Mouse (Mus musculus) layer of hippocampus, adult 9-10 months (tissue): ENCODE results near the gene Galnt2.

Experiments used
- DNase-seq: peaks from one replicate; pipeline ENCODE4 v3.0.0; 2022; ENCODE audit warnings: low spot score

Galnt2 gene

DNA sequence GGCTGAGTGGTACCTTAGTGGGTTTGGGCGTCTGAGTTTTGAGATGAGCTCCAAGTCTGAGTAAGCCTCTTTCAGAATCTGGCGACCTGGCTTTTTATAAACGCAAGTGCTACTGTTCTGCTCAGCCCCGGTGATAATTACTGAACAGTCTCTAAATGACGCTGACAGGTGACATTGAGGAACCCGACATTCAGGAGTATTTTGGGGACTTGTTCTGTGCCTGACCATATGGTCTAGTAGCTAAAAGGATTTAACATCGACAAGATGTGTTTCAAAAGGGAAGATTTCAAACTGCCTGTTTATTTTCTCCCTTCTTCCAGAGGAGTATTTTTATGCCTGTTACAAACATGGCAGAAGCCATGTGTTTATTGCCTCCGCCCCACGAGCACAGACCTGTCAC lies 61.8 kb downstream of the Galnt2 start:
- DNase-seq, result no peak

DNA sequence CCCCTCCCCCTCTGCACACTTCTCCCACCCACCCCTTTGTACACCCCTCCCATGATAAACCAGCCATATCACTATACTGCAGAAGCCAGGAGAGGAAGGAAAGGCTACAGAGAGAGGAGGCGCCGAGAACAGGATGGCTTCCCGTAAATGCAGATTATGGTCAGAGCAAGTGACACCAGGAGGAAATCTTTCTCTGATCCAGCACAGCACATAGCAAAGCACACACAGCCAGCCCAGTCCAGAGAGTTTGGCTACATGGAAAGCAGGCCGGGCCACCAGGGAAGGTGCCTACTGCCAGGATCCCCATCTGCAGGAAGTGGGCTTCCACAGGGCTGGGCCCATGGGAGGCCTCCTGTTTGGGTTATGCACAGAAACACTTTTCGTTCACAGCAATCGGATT lies 63.2 kb downstream of the Galnt2 start:
- no peak for DNase-seq

DNA sequence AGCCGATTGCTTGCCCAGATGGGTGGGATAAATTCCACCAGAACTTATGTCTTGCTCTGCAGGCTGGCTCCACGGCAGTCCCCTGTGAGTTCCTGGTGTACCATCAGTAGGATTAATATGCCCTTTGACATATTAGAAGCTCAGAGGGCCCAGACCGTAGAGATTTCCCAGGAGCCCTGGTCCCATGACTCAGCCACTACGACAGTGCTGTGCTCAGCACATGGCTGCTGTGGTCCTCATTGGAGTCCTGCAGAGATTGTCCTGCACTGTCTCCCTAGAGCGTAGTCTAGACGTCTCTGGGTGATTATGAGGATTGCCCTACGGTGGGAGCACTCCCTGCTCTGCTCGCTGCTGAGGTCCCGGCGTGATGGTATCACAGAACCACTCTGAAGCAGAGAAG lies 63.7 kb downstream of the Galnt2 start:
- no peak for DNase-seq

DNA sequence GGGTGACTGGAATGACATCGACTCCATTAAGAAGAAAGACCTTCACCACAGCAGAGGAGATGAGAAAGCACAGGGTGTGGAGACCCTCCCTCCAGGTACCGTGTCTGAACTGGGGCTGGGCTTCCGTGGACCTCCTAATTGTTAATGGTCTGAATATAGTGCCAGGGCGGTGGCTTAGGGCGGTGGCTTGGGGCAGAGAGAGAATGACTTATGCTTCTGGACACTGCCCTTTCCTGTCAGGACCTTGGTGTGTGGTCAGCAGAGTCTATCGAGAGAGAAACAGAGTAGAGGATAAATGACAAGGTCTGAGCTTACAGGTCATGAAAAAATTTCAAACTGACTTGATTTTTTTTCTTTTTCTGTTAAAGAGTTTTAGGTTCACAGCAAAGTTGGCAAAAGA lies 64.2 kb downstream of the Galnt2 start:
- no peak for DNase-seq

DNA sequence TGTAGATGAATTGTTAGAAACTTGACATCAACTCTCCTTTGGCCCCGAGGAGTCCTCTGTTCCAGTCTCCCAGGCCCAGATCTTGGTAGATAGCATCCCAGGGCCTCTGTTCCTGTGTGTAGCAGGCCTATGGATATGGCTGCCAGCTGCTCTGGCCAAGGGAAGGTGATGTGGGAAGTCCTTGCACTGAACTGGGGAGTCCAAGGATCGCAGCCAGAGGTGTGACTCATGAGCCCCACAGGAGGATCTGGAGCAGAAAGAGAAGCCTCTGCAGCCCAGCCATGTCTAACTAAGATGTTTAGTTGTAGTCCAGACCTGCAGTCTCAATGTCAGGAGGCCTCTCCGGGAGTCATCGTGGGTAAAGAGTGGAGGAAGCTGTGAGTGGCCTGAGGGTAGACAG lies 70.3 kb downstream of the Galnt2 start:
- no peak for DNase-seq

DNA sequence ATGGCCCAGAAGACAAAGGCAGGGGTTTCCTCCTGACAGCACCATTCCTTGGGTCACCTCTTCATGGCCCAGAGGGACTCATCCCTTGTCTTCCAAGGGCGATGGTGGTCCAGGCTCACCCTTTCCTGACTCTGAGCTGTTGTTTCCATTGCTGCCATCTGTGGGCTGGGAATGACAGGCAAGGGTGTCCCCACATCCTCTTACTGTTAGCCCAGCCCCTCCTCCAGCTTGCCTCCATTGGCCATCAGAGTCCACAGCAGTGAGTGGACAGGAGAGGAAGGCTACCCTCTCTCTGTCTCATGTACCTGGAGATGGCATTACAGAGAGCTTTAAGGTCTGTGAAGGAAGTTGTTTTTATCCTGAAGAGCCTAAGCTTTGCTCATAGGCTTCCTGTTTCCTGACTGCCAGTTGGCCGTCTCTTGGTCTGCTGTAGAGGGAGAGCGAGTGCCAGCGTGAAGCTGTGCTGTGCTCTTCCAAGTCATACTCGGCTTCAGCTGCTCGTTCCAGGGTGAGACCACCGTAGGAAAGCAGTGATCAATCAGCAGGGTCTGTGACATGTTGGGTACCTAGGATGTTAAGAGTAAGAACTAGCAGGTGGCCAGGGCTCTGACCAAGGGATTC lies 70.9 kb downstream of the Galnt2 start:
- DNase-seq, result no peak

DNA sequence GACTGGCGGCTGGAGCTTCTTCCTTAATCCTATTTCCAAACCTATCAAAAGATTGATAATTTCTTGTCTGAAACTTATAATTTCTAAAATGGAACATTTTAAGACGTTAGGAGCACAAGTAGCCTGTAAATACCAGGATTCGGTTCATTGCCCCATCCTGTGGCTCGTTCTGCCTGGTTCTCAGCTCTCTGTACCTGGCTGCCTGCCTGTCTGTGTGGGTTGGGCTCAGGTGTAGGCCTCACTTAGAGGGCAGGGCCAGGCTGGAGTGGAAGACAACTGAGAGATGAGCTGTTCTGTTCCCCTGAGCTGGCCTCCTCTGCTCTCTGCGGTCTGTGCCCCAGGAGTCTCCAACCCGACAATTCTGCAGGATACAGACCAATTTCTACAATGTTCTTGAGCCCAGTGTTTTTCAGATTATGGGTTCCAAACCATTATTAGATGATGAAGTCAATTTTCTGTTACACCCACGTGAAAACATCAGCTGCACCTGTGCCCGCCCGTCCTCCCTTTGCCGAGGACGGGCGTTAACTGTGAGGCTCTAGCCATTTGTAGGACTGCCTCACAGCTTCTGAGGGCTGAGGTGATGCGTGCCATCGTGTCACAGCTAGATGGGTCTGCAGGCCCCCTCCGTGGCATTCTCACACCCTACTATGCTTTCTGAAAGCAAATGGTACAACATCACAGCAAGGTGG lies 72.2 kb downstream of the Galnt2 start:
- no peak for DNase-seq

DNA sequence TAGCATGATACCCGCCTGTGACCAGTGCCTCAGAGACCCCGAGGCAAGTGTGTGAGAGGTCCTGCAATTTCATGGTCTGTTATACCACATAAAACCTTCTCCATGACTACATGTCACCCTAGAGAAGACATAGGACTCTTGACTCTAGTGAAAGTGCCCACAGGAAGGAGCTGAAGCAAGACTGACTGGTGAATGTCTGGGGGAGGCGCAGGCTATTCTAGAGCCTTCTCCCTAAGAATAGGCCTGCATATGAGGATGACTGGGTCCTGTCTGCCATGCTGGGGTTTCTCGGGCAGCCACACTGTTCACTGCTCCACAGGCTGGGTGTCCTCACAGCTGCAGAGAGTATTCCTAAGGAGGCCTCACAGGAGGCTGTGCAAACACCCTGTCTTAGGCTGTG lies 73.0 kb downstream of the Galnt2 start:
- no peak for DNase-seq

DNA sequence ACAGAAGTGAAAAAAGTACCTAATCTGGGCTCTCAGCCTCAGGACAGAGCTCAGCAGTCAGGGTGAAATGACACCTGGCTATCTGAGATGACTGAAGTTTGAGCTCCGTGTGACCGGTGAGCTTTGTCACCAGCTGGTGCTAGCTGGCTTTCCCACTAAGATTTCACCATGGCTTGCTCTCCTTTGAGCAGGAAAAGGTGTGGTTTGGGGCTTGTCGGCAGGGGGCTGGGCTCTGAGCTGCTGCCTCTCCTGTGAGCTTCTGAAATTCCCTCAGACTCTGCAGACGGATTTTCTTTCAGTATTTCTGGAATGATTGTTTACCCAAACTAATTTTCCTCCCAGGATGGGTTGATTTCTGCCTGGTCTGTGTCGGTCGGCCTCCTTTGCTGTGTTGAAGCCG lies 75.4 kb downstream of the Galnt2 start:
- DNase-seq, result no peak

DNA sequence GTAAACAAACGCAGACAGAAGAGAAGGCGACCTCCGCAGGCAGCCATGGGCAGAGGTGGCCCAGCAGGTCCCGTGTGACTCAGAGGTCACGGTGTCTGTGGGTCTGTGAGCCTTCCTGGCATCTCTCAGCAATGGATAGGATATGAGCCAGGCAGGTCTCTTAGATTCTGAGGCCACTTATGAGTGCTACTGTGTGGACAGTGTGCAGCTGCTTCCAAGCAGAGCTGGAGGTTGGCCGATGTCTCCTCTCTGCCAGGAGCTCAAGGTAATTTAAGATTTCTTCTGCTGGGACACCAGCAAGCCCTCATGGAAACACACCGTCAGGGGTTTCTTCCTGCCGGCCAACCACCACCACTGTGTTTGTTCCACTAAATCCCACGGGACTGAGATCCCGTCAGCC lies 76.5 kb downstream of the Galnt2 start:
- DNase-seq, result no peak

DNA sequence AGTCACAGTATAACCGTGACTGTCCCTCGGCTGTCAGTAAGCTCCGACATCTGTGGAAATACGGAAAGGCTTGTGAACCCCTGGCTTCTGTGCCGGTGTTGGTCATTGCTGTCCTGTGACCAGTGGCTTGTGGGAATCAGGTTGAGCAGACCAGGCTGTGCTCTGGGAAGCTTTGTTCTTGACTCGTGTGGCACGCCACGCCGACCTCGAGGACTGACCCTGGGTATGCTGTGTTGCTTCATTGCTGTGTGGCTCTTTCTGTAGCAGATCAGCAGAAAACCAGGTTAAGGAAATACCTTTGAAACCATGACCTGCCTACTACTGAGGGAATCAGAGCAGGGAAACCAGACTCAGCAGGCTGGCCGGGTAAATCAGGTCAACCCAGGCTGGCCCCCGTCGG lies 79.3 kb downstream of the Galnt2 start:
- no peak for DNase-seq

DNA sequence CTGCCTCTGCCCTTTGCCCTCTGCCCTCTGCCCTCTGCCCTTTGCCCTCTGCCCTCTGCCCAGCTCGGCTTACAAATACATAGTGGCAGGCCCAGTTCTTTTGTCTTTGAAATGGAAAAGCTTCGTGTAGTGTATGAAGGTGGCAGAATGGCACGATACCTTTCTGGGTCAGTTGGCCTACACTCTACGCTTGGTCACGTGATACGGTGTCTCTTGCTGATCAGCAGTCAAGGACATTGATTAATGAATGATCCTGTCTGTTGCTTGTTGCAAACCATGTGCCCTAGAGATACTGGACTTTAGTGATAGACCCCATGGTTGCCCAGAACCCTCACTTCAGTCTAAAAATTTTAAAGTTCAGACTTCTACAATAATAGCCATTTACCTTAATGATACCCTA lies 79.9 kb downstream of the Galnt2 start:
- no peak for DNase-seq

DNA sequence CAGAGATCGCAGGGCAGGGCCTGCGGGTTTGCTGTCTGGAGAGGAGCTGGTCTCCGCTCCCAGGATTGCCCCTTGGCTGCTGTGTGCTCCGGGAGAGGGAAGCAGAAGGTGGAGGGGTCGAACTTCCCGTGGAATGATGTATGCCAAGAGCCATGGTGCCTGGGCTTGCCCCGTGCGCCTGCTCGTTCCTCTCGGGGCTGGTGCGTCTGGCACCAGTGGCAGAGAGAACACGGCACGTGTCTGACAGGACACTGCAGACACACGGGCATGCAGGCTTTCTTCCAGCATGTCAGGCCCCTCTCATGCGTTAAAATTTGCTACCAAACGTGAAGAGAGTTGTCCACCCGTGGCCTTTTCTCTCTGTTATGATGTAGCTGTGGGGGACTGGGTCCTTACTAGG lies 80.5 kb downstream of the Galnt2 start:
- DNase-seq, result no peak

DNA sequence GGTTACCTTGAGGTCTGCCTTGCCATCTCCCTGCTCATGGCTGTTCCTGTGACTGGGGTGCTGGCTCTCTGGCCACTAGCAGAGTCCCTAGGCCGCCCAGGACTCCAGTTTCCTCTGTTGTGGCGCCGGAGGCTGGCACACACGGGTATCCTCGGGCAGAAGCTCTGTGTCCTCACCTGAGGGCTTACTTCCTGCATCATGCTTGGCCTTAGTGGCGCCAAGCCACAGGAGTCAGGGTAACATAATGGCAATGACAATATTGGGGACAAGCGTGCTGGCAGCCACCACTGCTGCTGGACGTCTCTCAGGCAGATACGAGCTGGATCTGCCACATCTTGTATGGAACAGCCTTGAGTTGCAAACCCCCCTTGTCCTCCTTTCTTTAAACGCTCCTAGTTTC lies 81.0 kb downstream of the Galnt2 start:
- no peak for DNase-seq

DNA sequence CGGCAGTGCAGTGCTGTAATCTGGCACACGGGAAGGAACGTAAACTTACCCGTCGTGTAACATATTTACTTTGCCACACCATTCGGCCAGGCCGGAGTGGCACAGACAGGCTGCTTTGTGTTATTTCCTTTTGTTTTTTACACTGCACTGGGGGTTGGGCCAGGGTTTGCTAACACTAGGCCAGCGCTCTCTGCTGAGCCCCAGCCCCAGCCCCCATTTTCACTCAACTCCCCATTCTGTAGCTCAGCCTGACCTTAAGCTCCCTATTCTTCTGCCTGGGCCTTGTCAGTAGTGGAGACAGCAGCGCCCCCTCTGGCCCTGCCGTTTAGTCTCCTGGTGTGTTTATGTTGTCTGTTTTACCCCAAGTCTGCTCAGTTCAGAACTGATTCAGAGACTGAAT lies 83.6 kb downstream of the Galnt2 start:
- DNase-seq, result no peak

DNA sequence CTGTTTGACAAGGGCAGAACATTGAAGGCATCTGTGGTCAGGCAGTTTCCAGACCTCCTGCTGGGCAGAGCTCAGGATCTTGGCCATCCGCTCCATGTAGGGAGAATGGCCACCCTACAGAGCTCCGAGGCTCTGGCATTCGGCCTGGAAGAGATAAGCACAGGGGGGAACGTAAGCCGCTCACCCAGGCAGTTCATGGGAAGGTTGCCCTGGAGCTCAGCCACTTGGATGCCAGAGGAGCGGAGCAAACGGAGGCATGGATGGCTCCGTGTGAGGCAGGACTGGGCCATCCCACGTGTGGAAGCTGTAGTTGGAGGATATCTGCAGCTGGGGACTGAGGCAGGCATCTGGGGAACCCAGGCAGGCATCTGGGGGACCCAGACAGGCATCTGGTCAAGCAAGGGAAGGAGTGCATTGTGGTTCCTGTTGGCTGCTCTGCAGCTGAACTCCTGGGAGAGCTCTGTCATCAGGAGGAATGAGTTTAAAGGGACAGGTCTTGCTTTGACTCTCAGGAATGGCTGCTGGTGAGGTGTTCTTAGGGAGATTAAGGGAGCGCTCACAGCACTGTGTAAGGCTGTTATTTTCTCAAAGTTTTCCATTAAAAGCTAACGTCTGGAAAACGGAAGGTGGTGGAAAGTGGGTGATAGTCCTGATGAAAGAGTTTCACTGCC lies 85.4 kb downstream of the Galnt2 start:
- no peak for DNase-seq

DNA sequence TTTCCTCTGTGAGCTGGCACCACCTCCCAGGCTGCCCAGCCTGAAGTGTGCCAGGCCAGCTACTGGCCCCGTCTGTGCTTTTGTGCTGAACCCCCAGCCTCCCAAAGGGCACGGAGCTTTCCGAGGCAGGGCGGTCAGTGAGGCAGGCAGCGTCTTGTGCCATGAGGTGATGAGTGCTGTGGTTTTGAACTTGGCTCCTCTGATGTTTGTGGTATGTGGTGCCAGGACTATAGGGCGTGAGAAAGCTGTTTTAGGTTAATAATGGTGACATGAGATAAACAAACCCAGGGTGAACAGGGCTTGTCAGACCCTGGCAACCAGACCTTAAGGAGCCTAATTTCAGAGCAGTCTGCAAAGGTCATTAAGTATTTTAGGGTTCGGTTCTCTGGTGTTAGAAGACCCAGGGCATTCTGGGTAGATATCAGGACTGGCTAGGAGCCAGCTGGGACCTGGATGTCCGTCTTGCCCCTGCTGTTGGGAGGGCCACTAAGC lies 86.0 kb downstream of the Galnt2 start:
- DNase-seq, result no peak

DNA sequence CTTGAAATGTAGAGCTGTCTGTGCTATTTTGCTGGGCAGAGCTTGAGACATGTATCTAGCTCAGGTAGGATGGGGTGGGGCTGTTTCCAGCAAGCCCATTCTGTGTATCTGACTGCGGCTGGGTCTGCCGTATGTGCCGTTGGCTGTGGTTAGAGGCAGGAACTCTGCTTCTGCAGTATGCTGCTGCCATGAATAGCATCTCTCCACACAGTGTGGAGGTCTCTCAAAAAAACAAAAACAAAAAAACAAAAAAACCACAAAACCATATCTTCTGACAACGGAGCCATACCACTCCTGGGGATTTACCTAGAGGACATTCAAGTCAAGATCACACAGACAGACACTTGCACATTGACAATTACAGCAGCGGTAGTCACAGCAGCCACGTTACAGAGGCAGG lies 86.6 kb downstream of the Galnt2 start:
- DNase-seq, result no peak

DNA sequence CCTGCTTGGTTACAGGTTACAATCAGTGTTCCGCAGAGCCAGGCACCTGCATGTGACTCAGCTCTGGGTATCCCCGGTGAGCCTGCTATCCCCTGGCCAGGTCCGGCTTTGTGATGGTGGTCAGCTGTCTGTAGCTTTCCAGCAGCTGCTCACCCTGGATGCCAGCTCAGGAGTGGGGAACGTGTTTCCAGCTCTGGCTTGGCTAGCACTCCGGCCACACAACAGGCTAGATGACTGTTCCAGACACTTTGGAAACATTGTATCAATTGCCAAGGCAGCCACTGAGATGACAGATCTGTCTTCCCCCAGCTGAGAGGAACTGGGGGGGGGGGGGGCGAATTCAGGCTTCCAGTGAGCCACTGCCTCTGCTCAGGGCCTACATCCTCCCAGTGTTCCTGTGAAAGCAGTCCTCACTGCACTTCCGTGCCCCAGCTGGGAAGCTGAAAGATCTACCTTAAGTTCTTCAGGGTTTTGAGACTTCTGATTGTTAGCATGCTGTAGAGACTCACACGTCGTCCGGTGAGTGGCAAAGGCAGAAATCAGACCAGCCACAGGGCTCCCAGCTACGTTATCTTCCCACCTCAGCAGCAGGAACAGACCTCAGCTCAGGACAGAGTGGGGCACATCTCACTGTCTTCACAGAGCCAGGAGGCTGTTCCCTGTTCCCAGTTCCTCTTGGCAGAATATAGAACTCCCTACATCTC lies 87.6 kb downstream of the Galnt2 start:
- DNase-seq, result no peak

DNA sequence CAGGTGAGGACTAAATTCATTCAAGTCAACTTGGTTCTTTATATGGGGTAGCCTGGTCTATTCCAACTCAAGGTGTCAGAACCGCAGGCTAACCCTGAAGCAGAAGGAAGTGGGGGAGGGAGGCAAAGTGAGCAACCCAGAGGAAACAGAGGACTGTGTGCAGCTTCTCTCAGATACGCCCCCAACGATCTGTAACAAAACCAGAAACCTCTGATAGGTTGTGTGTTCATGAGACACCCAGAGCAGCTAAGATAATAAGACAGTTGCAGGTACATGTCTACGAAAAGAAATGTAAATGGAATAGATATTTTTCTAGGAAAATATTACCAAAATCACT lies 88.1 kb downstream of the Galnt2 start:
- DNase-seq, result no peak

DNA sequence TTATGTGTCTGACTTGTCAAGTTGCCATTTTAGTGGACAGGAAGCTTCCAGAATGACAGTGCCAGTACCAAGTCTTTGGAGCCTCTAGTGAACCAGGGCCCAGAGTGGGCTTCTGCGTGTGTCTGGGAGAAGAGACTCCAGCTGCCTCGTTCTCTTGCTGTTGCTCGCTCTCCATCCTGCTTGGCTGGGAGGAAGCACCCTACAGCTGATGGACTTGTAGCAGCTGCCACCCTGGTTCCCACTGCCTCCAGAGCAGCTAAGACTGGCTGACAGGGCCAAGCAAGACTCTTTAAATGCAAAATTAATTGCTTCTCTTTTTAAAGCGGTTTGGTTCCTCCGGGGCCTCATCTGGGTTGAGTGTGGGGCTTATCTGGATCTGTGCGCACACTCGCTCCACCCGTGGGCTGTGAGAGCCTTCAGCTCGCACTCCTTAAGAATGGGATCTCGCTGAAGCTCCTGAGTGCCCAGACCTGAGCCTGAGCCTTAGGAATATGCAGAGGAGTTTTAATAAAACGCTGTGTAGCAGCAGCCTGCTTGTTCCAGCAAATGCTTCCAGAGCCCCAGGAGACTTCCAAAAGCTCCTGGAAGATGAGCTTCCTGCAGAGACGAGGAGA lies 90.1 kb downstream of the Galnt2 start:
- DNase-seq, result no peak

DNA sequence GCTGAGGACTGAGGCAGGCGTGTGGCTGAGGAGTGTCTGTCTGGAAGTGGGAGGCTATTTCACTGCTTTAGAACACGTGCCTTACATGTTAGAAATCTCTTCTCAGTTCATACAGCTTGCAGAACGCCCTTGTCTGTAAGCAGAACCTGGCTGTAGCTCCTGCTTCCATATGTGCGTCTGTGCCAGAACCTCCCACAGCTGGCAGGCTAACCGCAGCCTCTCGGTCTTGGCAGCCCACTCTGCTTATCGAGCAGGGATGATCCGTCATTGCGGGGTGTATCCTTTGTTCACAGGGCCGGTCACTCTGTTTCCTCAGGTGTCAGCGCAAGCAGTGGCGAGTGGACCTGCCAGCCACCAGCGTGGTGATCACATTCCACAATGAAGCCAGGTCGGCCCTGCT lies 92.2 kb downstream of the Galnt2 start:
- no peak for DNase-seq

DNA sequence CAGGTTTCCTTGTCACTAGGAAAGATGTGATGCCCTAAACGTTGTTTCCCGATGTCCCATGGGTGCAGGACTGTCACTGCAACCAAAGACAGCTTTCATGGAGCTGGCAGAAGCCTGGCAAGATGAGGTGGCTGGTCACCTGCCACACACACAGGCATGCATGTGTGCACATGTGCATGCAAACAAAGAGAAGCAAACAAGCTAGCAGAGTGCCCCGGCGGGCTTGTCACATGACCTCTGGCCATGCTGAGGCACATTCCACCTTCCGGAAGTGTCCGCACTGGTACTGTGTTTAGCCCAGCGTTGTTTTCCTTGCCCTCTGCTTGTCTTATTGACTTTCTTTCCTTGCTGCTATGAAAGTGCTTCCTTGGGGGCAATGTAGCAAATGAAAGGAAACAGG lies 97.1 kb downstream of the Galnt2 start:
- DNase-seq, result no peak
